Mouse (Mus musculus): ENCODE results near the gene Rnf41.

The Rnf41 gene

DNA sequence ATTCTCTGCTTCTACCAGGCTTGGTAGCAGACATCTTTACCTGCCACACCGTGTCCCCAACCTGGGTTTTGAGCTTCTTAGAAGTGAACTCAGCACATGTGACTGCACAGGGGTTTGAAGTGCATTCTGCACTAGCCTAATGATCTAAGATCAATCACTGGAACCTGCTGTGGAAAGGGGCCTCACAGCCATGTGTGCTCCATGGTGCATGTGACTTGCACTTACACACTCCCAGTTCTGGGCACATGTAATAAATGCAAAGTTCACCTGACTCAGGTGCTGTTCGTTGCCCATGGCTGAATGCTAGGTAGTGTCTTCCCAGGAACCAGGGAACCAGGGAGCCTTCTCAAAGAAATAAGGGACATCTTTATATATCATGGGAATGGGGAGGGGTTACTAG lies 22.0 kb downstream of the Rnf41 start:
- no peak for DNase-seq

- DNase-seq, result no peak
These were observed 23.2 kb downstream of the Rnf41 start for GRCm38 (mm10) chr10:128434681-128435080.

GRCm38 (mm10) chr10:128435186-128435823 lies 23.8 kb downstream of the Rnf41 start:
- no peak for DNase-seq

- DNase-seq, result no peak
These were observed 24.4 kb downstream of the Rnf41 start for GRCm38 (mm10) chr10:128435873-128436272.

- no peak for DNase-seq
These were observed 24.9 kb downstream of the Rnf41 start for GRCm38 (mm10) chr10:128436376-128436775.

- no peak for DNase-seq
These were observed 27.3 kb downstream of the Rnf41 start for GRCm38 (mm10) chr10:128438675-128439279.

DNA sequence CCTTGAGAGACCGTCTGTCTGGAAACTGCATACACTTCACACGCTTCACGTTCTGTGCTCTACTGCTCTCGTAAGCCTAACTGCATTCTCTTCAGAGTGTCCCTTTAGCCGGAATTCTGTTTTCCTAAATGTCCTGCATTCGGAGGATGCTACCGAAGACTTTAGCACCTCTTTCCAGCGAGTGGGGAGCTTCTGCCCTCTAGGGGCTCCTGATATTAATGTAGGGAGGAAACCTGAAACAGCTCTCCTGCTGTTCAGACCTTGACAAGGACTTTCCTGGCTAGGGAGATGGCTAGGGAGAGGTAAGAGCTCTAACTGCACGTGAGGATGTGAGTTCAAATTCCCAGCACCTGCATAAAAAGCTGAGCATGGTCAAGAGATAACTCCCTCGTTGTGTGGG lies 28.9 kb downstream of the Rnf41 start:
- DNase-seq, result no peak

GRCm38 (mm10) chr10:128441324-128442119 lies 30.1 kb downstream of the Rnf41 start:
- no peak for DNase-seq

DNA sequence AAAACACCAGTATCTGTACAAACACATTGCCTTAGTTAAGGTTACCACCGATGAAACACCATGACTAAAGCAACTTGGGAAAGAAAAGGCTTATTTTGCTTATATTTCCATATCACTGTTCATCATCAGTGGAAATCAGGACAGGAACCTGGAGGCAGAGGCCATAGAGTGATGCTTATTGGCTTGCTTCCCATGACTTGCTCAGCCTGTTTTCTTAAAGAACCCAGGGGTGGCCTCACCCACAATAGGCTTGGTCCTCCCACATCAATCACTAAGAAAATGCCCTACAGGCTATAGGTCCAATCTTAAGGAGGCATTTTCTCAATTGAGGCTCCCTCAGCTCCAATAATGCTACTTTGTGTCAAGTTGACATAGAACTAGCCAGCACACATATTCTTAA lies 31.3 kb downstream of the Rnf41 start:
- DNase-seq, result no peak

- no peak for DNase-seq
These were observed 32.9 kb downstream of the Rnf41 start for GRCm38 (mm10) chr10:128444354-128444753.

- DNase-seq, result no peak
These were observed 34.0 kb downstream of the Rnf41 start for GRCm38 (mm10) chr10:128445407-128445806.

DNA sequence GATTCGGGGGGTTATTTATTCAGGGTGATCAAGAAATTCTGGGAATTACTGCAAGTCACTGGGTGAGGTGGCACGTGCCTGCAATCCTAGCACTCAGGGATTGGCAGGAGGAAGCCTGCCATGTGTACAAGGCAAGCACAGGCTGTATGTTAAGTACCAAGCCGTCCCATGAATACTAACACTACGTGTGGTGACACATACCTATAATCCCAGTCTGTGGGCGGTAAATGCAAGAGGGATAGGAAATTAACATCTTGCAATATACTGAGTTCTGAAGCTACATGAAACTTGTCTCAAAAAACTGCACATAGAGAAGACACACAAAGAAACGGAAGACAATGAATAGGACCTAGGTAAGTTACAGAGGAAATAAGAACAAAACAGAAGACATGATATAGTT lies 39.6 kb downstream of the Rnf41 start:
- no peak for DNase-seq

GRCm38 (mm10) chr10:128454471-128454870 lies 43.0 kb downstream of the Rnf41 start:
- DNase-seq, result no peak

- DNase-seq, result peak; percentile 69
These were observed 43.8 kb downstream of the Rnf41 start for GRCm38 (mm10) chr10:128455280-128455679.

GRCm38 (mm10) chr10:128457676-128458075 lies 46.2 kb downstream of the Rnf41 start:
- DNase-seq, result no peak

GRCm38 (mm10) chr10:128458348-128458718 lies 46.9 kb downstream of the Rnf41 start:
- DNase-seq, result peak; percentile 92

DNA sequence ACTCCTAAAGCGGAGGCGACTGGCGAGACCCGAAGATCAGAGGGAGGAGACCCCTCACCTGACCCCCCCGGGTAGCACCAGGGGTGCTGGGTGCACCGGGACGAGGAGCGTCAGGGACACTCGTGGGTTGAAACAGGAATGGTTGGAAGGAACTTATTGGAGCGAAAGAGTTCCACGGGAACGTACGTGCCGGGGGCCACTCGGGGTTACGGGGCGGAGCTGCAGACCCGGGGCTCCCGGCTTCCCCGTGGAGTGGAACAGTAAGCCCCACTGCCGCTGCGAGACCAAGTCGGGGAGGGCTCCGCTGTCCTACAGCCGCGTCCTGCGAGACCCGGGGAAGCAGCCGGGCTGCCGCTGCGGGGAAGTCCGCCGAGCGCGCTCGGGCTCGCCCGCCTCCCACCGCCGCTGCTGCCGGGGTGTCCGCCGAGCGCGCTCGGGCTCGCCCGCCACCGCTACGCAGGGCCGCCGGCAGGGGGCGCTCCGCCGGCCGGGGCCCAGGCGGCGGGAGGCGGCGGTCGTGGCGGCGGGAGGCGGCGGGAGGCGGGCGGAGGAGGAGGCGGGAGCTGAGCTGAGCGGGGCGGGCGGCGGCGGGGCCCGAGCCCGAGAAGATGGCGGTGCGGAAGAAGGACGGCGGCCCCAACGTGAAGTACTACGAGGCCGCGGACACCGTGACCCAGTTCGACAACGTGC lies 47.4 kb downstream of the Rnf41 start, which contains the start of gene Smarcc2:
Gene Smarcc2, plus strand, starts transcription at position 530 of the 690 bp plus-strand sequence.
- peak; percentile 92 for DNase-seq

- DNase-seq, result peak; percentile 68
These were observed 48.2 kb downstream of the Rnf41 start for GRCm38 (mm10) chr10:128459409-128460269.

DNA sequence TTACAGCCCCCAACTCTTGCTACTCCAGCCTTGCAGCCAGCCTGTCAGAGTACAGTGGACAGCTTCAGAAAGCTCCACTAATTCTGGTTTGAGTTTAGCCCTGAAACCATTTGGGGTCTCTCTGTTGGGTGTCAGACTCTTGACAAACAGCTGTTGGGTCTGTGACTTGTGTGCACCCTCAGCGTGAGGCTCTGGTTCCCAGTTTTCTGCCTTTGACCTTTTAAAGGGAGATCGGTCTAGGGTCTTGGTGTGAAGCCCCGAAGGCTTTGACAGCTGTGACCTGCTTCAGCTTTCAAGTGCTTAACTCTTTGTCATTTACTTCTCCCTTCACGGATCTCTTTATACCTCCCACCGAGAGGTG lies 48.8 kb downstream of the Rnf41 start:
- no peak for DNase-seq

- DNase-seq, result no peak
These were observed 62.9 kb downstream of the Rnf41 start for GRCm38 (mm10) chr10:128474366-128474765.

DNA sequence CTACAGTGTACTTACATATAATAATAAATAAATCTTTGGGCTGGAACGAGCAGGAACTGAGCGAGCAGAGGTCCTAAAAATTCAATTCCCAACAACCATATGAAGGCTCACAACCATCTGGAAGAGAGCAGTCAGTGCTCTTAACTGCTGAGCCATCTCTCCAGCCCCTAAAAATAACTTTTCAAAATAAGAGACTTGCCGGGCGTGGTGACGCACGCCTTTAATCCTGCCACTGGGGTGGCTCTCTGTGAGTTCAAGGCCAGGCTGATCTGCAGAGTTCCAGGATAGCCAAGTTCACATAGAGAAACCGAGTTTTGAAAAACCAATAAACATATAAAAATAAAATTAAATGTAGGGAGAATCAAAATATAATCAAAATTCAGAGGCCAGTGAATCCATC lies 74.9 kb downstream of the Rnf41 start:
- no peak for DNase-seq
